15 mouse cellular contexts compared by ENCODE assay signal in the genomic region with DNA sequence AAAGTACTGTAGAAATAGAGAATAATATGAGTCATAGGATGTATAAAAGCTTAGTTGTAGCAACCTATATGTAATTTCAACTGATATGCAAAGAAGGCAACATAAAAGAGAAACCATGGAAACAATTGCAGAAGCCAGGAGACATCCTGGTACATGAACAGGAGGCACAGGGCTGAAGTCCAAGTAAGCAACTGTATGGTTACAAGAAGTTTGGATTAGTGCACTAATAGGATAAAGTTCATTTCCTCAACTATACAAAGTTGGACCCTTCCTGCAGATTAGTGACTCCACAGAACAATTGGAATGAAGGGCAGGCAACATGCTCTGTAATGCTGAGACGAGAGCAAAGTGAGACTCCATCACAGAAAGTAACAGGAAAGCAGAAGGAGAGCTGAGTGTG. TPM values are rescaled to one million over a fixed set of nuclear protein-coding genes. Genes with fewer than 3 reads are reported as not detected.
ATAC-seq and TF ChIP-seq lines count a peak whose summit lies in the region.
"Had no signal": no experiment of that assay in that cellular context is flagged by ENCODE, and none has a peak within 500 bp of the region (broad histone marks: within the 10 kb centered on the region; RNA-seq: fewer than 3 reads in every experiment).

No protein-coding gene starts in this region.

- TF ChIP-seq CTCF in intestine, postnatal 0 days (IDR thresholded peaks at IDR 0.05; ENCODE audit: low read depth): no peak

- no peaks in the 10 kb centered on the region for H3K27me3 ChIP-seq in intestine, embryonic 15.5 days (replicated peaks)
- H3K27me3 ChIP-seq in intestine, embryonic 16.5 days (replicated peaks; ENCODE audit: control insufficient read depth, insufficient read depth, low read length): no peaks in the 10 kb centered on the region
- H3K27me3 ChIP-seq in megakaryocyte, embryonic 14.5 days (replicated peaks): no peaks in the 10 kb centered on the region
- H3K27me3 ChIP-seq in intestine, postnatal 0 days (replicated peaks; ENCODE audit: control insufficient read depth, insufficient read depth, low read length): no peaks in the 10 kb centered on the region
- H3K27me3 ChIP-seq: CH12.LX had no signal

- WGBS in intestine, embryonic 15.5 days: 81% methylated on average over 1 of the region's 1 CpGs
- 77% methylated on average over 1 of the region's 1 CpGs for WGBS in intestine, embryonic 16.5 days
- WGBS in intestine, postnatal 0 days: 67% methylated on average over 1 of the region's 1 CpGs

- H3K4me2 ChIP-seq in intestine, embryonic 15.5 days (replicated peaks): no peak overlapping the region
- no peak overlapping the region for H3K4me2 ChIP-seq in intestine, embryonic 16.5 days (ENCODE audit: low read depth, low read length)
- no peak overlapping the region for H3K4me2 ChIP-seq in intestine, postnatal 0 days (replicated peaks; ENCODE audit: low read depth)

- no peaks in the 10 kb centered on the region for H3K4me1 ChIP-seq in intestine, embryonic 15.5 days (replicated peaks)
- H3K4me1 ChIP-seq in intestine, embryonic 16.5 days (ENCODE audit: control insufficient read depth, insufficient read depth, low read length): no peaks in the 10 kb centered on the region
- H3K4me1 ChIP-seq in megakaryocyte, embryonic 14.5 days: peaks cover 20% of the 10 kb centered on the region
- no peaks in the 10 kb centered on the region for H3K4me1 ChIP-seq in intestine, postnatal 0 days (replicated peaks; ENCODE audit: control insufficient read depth, insufficient read depth, low read length)

- no peaks in the 10 kb centered on the region for H3K9me3 ChIP-seq in intestine, embryonic 15.5 days
- H3K9me3 ChIP-seq in intestine, embryonic 16.5 days (ENCODE audit: control insufficient read depth, low read length): no peaks in the 10 kb centered on the region
- H3K9me3 ChIP-seq in megakaryocyte, embryonic 14.5 days: no peaks in the 10 kb centered on the region
- H3K9me3 ChIP-seq in intestine, postnatal 0 days (ENCODE audit: control insufficient read depth): no peaks in the 10 kb centered on the region
- H3K9me3 ChIP-seq: G1E had no signal

- H3K27ac ChIP-seq in intestine, embryonic 15.5 days: no peak overlapping the region
- no peak overlapping the region for H3K27ac ChIP-seq in intestine, embryonic 16.5 days (ENCODE audit: low read length)
- H3K27ac ChIP-seq in intestine, postnatal 0 days (ENCODE audit: low read depth, low read length): no peak overlapping the region

- ATAC-seq in intestine, embryonic 15.5 days: peak; percentile 51; the same call in 1 of the 2 replicates
- ATAC-seq in intestine, embryonic 16.5 days: no peak
- ATAC-seq in megakaryocyte, adult 5-6 weeks (ENCODE audit: poor library complexity, severe bottlenecking): no peak
- peak; percentile 68 for ATAC-seq in intestine, postnatal 0 days
- no peak for ATAC-seq in megakaryocyte-erythroid progenitor cell, adult 5-6 weeks (replicated peaks; ENCODE audit: low FRiP score, low TSS enrichment, poor library complexity, severe bottlenecking)
- ATAC-seq: activated CD4-positive, CD25-positive, alpha-beta regulatory T cell, adult 4 months; CD4-positive, CD25-positive, alpha-beta regulatory T cell, adult 4 months; Patski had no signal

- no peak overlapping the region for H3K9ac ChIP-seq in intestine, embryonic 15.5 days
- H3K9ac ChIP-seq in intestine, embryonic 16.5 days (ENCODE audit: low read depth, low read length): no peak overlapping the region
- no peak overlapping the region for H3K9ac ChIP-seq in intestine, postnatal 0 days (ENCODE audit: low read depth, low read length)

- no peak overlapping the region for H3K4me3 ChIP-seq in intestine, embryonic 15.5 days (replicated peaks)
- H3K4me3 ChIP-seq in intestine, embryonic 16.5 days (ENCODE audit: low read length): no peak overlapping the region
- H3K4me3 ChIP-seq in megakaryocyte, embryonic 14.5 days (replicated peaks): peak overlapping the region; percentile 24
- H3K4me3 ChIP-seq in intestine, postnatal 0 days (ENCODE audit: low read depth, low read length): no peak overlapping the region

- no peaks in the 10 kb centered on the region for H3K36me3 ChIP-seq in intestine, embryonic 15.5 days
- no peaks in the 10 kb centered on the region for H3K36me3 ChIP-seq in intestine, embryonic 16.5 days (ENCODE audit: control insufficient read depth, insufficient read depth, low read length)
- peaks cover 43% of the 10 kb centered on the region for H3K36me3 ChIP-seq in megakaryocyte, embryonic 14.5 days (replicated peaks; ENCODE audit: low read length)
- H3K36me3 ChIP-seq in intestine, postnatal 0 days (ENCODE audit: control insufficient read depth, insufficient read depth): no peaks in the 10 kb centered on the region
- H3K36me3 ChIP-seq: G1E had no signal

RNA-seq across cellular contexts. Expression of a gene that starts 59.6 kb away (rescaled TPM):
- polyA plus RNA-seq in intestine, embryonic 15.5 days (2015; fragmentation: Nextera tagmentation; extraction: Ambion mirVana): 5.5 and 6.9 TPM in 2 replicates
- polyA plus RNA-seq in intestine, embryonic 16.5 days (2015; fragmentation: Nextera tagmentation; extraction: Ambion mirVana): 4.3 and 4.6 TPM in 2 replicates
- 2.7 and 7.1 TPM in 2 replicates for polyA plus RNA-seq in megakaryocyte, embryonic 14.5 days (2012; ENCODE audit: insufficient read depth, low replicate concordance)
- total RNA-seq in megakaryocyte, adult 5-6 weeks (2015): not detected in 2 replicates
- total RNA-seq in megakaryocyte, adult 5-6 weeks (2017): not detected in 2 replicates
- 7.2 and 8.3 TPM in 2 replicates for polyA plus RNA-seq in intestine, postnatal 0 days (2015; fragmentation: Nextera tagmentation; extraction: Ambion mirVana)
- total RNA-seq in megakaryocyte-erythroid progenitor cell, adult 5-6 weeks (2014; fragmentation: Nextera tagmentation): 2.1 and 4.6 TPM in 2 replicates
- total RNA-seq in megakaryocyte-erythroid progenitor cell, adult 5-6 weeks (2017): 7.0 and 8.8 TPM in 2 replicates
- total RNA-seq: CH12.LX, ES-E14, MEL had no signal
- polyA plus RNA-seq: activated CD4-positive, CD25-positive, alpha-beta regulatory T cell, adult 4 months; adrenal gland, adult 2 months; C2C12; CD4-positive, CD25-positive, alpha-beta regulatory T cell, adult 4 months; G1E; Patski had no signal

Comparison
In these comparisons a context has a peak if more than half of its experiments do, and no peak if none do; other contexts are left out.
1. ATAC-seq: peak in intestine, embryonic 15.5 days (single experiment) and intestine, postnatal 0 days (single experiment); none in intestine, embryonic 16.5 days (single experiment), megakaryocyte, adult 5-6 weeks (single experiment) and megakaryocyte-erythroid progenitor cell, adult 5-6 weeks (single experiment).